Mouse (Mus musculus): Measurements from ENCODE around the gene Tctex1d4. TPM values are rescaled to one million over a fixed set of nuclear protein-coding genes. Genes with fewer than 3 reads are reported as not detected.

Tctex1d4 gene
- total and polyA plus RNA-seq, 3 experiments: 0.98 TPM; not detected in 2

DNA sequence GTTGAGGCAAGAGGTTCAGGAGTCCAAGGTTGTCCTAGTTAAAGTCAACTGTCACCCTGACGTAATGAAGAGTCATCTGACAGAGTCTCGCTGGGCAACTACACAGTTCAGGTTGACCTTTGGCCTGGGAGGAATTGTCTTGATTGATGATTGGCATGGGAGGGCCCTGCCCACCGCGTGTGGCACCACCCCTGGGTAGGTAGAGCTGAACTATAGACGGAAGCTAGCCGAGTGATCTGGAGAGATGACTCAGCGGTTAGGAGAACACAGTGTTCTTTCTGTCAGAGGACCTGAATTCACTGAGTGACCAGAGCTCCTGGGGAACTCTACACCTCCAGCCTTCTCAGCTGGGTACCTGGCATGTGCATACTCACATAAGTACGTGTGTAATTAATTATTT lies 9.4 kb downstream of the Tctex1d4 start:
- peak; percentile 64; the same call in 1 of the 2 replicates for TF ChIP-seq TCF12 (IDR thresholded peaks at IDR 0.05; ENCODE audit: low read depth, low read length)
- no peak for TF ChIP-seq ZKSCAN1 (IDR thresholded peaks at IDR 0.05; ENCODE audit: borderline replicate concordance, low read depth, low read length)
- TF ChIP-seq MAFK (IDR thresholded peaks at IDR 0.05; ENCODE audit: insufficient replicate concordance, low read length): peak; percentile 83
- TF ChIP-seq CTCF (conservative IDR thresholded peaks at IDR 0.05 in 1 of 2, IDR thresholded peaks at IDR 0.05 in 1 of 2; ENCODE audit: low read depth in 2 of 2, low read length in 2 of 2): no peak
- TF ChIP-seq TBP (conservative IDR thresholded peaks at IDR 0.05; ENCODE audit: low read depth, low read length): 0 out of 2 replicates have a peak, but pooled peaks have one; percentile 49
- TF ChIP-seq POLR2AphosphoS2 (IDR thresholded peaks at IDR 0.05; ENCODE audit: low read depth, low read length): no peak
- no peak for TF ChIP-seq RAD21 (IDR thresholded peaks at IDR 0.05; ENCODE audit: low read depth, low read length)
- no peak for TF ChIP-seq ZC3H11A (IDR thresholded peaks at IDR 0.05; ENCODE audit: low read depth, low read length)
- no peak for TF ChIP-seq MEF2A (IDR thresholded peaks at IDR 0.05; ENCODE audit: borderline replicate concordance, low read depth, low read length)
- peak; percentile 78 for TF ChIP-seq POLR2A (IDR thresholded peaks at IDR 0.05; ENCODE audit: low read depth, low read length)
- no peak for TF ChIP-seq HCFC1 (IDR thresholded peaks at IDR 0.05; ENCODE audit: low read depth, low read length)
- no peak for TF ChIP-seq SMC3 (IDR thresholded peaks at IDR 0.05; ENCODE audit: low read depth, low read length)
- no peak for TF ChIP-seq CHD2 (IDR thresholded peaks at IDR 0.05; ENCODE audit: low read length)
- TF ChIP-seq KAT2A (IDR thresholded peaks at IDR 0.05; ENCODE audit: insufficient replicate concordance, low read length): no peak
- TF ChIP-seq ETS1 (conservative IDR thresholded peaks at IDR 0.05; ENCODE audit: low read depth, low read length): no peak
- TF ChIP-seq MAX (IDR thresholded peaks at IDR 0.05; ENCODE audit: low read length): no peak
- TF ChIP-seq JUN (IDR thresholded peaks at IDR 0.05; ENCODE audit: insufficient read depth, low read depth, low read length): no peak
- 0 out of 2 replicates have a peak, but pooled peaks have one; percentile 27 for TF ChIP-seq SIN3A (IDR thresholded peaks at IDR 0.05; ENCODE audit: low read length)
- TF ChIP-seq BHLHE40 (IDR thresholded peaks at IDR 0.05; ENCODE audit: low read depth, low read length): no peak
- TF ChIP-seq MYC (IDR thresholded peaks at IDR 0.05; ENCODE audit: low read depth, low read length): no peak
- in situ Hi-C loops (cut with MboI; ENCODE audit: low pct_ligation_motif_present, low pct_unique_long_range_greater_than_20kb, low sequenced_read_pairs): loop anchor here (5.0 kb wide), 2 partner anchors 34 to 314 kb away; partner anchors contain the start of gene Hpdl
- peak overlapping the region in 1 of 3 experiments; percentile 19 for H3K4me3 ChIP-seq (replicated peaks in 1 of 3; ENCODE audit: low read depth in 2 of 3, low read length in 2 of 3, poor library complexity in 1 of 3)
- H3K9ac ChIP-seq (ENCODE audit: insufficient read depth, low read depth): peak overlapping the region; percentile 5
- no peaks in the 10 kb centered on the region for H3K27me3 ChIP-seq (replicated peaks)
- H3K27ac ChIP-seq (ENCODE audit: insufficient read depth, low read depth): peak overlapping the region; percentile 52
- H3K79me2 ChIP-seq (replicated peaks; ENCODE audit: control insufficient read depth, extremely low read depth, insufficient read depth, poor library complexity, severe bottlenecking): peaks cover 20% of the 10 kb centered on the region
- H3K4me2 ChIP-seq (ENCODE audit: insufficient read depth, low read depth, poor library complexity, severe bottlenecking): peak overlapping the region; percentile 29
- no peaks in the 10 kb centered on the region for H3K9me3 ChIP-seq (replicated peaks; ENCODE audit: low read length)
- DNase-seq (ENCODE audit: extremely low read depth): no peak
- dilution Hi-C loops (cut with MboI; ENCODE audit: extremely low pct_ligation_motif_present, extremely low pct_unique_long_range_greater_than_20kb, low sequenced_read_pairs): no loop called here
- H3K4me1 ChIP-seq (ENCODE audit: control insufficient read depth in 1 of 2, insufficient read depth in 2 of 2): peaks cover 23 to 60% of the 10 kb centered on the region in 2 experiments
- peaks cover 7 to 15% of the 10 kb centered on the region in 2 experiments for H3K36me3 ChIP-seq (replicated peaks in 1 of 2; ENCODE audit: control insufficient read depth in 1 of 2, insufficient read depth in 1 of 2, low read length in 1 of 2)
